Mouse (Mus musculus): ENCODE measurements around the gene Tnfrsf25. TPM values are rescaled to one million over a fixed set of nuclear protein-coding genes. Genes with fewer than 3 reads are reported as not detected.
A peak's percentile ranks its signal among the peaks of the same experiment; 100 is the strongest.

Tnfrsf25 gene
- polyA plus RNA-seq (2016; fragmentation: Nextera tagmentation; extraction: Ambion mirVana), result 0.80 and 1.2 TPM in 2 replicates

DNA sequence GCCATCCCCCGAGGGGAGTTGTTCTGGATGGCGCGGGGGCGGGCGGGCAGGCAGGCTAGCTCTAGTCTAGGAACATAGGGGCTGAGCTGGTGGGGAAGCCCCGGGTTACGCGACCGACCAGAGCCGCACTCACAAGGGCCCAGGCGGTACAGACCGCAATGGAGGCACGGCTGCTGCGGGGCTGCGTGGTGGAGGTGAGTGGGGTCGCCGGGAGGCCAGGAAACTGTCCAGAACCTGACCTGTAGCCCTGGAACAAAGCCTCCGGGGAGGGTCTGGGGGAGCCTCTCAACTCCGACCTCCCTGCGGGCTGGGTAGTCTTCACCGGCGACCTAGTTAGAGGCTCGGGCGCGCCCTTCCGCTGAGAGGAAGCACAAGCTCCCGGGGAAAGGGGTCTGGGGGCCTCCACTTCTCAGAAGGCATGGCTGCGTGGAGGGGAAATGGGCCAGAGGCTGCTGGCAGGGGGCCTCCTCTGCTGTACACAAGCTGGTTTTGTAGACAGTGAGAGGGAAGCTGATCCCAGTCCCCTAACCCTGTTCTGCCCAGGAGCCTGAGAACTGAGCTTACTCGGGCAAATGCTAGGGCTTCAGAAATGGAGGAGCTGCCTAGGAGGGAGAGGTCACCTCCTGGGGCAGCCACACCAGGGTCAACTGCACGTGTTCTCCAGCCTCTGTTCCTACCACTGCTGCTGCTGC, at the start of gene Tnfrsf25:
Gene Tnfrsf25, plus strand, starts transcription at position 14 of the 692 bp plus-strand sequence.
- Histone ChIP-seq H3K27me3 (replicated peaks) (peaks cover 78% of the 10 kb centered on the region), H3K9ac (no peak within 1 kb of the TSS), H3K27ac (no peak within 1 kb of the TSS), H3K36me3 (peaks cover 17% of the 10 kb centered on the region; the same call in 1 of the 2 replicates), H3K4me3 (peak within 1 kb of the TSS; percentile 13; the same call in 1 of the 2 replicates), H3K4me1 (peaks cover 29% of the 10 kb centered on the region), H3K9me3 (no peaks in the 10 kb centered on the region), H3K4me2 (replicated peaks) (peak within 1 kb of the TSS; percentile 24)
- WGBS, result 3% methylated on average over 30 of the region's 30 CpGs
- ATAC-seq (ENCODE audit: low FRiP score, low read depth), result no peak

GRCm38 (mm10) chr4:152067280-152067679, 48.5 kb upstream of the Tnfrsf25 start:
- H3K36me3 ChIP-seq, result no peaks in the 10 kb centered on the region; the same call in 1 of the 2 replicates
- no peak for ATAC-seq (ENCODE audit: low FRiP score, low read depth)
- H3K9me3 ChIP-seq, result no peaks in the 10 kb centered on the region
- H3K27me3 ChIP-seq (replicated peaks), result no peaks in the 10 kb centered on the region
- no peak overlapping the region for H3K4me2 ChIP-seq (replicated peaks)
- 0 out of 2 replicates have a peak, but pooled peaks cover under 1% of the 10 kb centered on the region for H3K4me1 ChIP-seq
- H3K9ac ChIP-seq, result no peak overlapping the region
- no peak overlapping the region for H3K4me3 ChIP-seq
- H3K27ac ChIP-seq, result no peak overlapping the region

DNA sequence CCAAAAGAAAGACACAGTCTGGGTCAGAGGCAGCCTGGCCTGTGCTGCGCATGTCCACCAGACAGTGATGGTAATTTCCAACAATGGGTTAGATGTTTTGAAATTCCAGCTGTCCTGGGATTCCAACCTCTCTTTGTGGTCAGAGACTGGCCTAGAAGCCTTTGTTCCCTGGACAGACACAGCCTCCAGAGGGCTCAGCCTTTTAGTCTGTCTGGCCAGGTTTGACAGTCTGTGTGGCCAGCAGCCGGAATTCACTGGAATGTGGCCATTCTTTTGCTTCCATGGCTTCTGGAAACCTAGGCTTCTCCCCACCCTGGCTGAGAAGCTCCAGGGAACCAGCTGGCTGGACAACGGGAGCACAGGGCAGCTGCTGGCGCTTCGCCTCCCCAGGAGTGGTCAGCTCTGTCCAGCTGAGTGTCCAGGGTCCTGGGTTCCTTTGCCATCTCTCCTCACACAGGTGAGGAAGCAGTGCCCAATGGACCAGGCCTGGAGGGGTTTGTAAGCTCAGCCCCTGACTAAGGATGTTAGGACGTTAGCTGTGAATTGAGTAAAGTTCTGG, 47.5 kb upstream of the Tnfrsf25 start:
- WGBS, result 75% methylated on average over 6 of the region's 6 CpGs
- H3K4me2 ChIP-seq (replicated peaks), result no peak overlapping the region
- no peak for ATAC-seq (ENCODE audit: low FRiP score, low read depth)
- 0 out of 2 replicates have a peak, but pooled peaks cover 4% of the 10 kb centered on the region for H3K4me1 ChIP-seq
- no peak overlapping the region for H3K4me3 ChIP-seq
- no peaks in the 10 kb centered on the region for H3K36me3 ChIP-seq
- no peaks in the 10 kb centered on the region for H3K9me3 ChIP-seq
- H3K27ac ChIP-seq, result no peak overlapping the region
- H3K27me3 ChIP-seq (replicated peaks), result no peaks in the 10 kb centered on the region
- no peak overlapping the region for H3K9ac ChIP-seq

DNA sequence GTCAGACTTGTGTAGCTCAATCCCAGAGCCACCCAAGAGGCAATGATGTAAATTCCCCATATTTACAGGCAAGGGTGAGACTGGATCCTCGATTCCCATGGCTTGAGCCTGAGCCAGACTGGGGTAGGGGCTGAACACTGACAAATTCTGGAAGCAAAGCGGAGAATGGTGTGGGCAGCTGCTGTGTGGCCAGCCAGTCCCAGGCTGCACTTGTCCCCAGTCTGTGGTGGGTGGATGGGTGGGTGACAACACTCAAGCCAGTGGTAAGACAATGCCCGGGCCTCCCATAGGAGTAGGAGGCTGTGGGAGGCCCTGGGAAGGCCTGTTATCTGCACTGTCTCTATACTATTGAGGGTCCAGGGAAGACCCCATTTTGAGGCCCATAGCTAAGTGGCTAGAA, 46.5 kb upstream of the Tnfrsf25 start:
- Histone ChIP-seq H3K4me3 (no peak overlapping the region), H3K4me1 (0 out of 2 replicates have a peak, but pooled peaks cover 4% of the 10 kb centered on the region), H3K9me3 (no peaks in the 10 kb centered on the region), H3K9ac (no peak overlapping the region), H3K27ac (no peak overlapping the region), H3K4me2 (replicated peaks) (no peak overlapping the region), H3K36me3 (no peaks in the 10 kb centered on the region), H3K27me3 (replicated peaks) (no peaks in the 10 kb centered on the region)
- ATAC-seq (ENCODE audit: low FRiP score, low read depth), result no peak
- 86% methylated on average over 3 of the region's 3 CpGs for WGBS

DNA sequence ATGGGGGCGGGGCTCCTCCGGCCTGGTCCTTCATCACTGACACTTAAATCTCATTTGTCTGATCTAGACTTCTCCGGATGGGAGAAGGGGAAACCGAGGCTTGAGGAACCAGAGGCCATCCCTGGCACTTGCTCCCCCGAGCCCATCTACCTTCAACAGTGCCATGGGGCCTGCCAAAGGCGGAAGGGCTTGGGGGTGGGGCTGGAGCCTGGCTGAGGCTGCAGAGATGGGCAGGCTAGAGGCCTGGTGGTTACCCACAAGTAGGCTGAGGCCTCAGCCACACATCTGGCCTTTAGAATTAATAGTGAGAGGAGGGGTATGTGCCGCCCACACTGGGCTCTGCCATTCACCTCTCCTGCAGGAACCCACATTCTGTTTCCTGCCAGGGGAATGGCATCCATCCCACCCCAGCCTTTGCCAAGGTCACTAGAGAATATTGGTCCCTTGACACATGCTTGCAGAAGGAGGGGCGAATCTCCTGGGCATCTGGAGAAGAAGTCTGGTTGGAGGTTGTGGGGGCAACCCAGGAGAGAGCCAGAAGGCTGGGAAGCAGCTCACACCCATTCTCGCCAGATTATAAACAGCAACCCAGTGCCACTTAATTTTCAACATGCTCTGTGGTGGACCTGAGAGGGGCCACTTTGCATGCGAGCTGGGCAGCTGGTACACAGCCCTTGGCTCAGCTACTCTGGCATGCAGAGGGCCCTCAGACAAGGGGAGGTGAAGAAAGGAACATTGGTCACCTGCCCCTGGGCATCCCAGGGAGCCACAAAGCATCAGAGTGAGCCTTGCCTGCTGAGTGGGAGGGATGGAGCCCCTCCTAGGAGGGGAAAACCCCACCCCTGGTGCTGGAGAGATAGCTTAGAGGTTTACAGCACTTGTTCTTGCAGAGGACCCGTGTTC, 45.0 kb upstream of the Tnfrsf25 start:
- Histone ChIP-seq H3K9ac (no peak overlapping the region), H3K27ac (no peak overlapping the region), H3K4me3 (no peak overlapping the region), H3K4me2 (replicated peaks) (no peak overlapping the region), H3K4me1 (0 out of 2 replicates have a peak, but pooled peaks cover 4% of the 10 kb centered on the region), H3K9me3 (no peaks in the 10 kb centered on the region), H3K36me3 (no peaks in the 10 kb centered on the region), H3K27me3 (replicated peaks) (no peaks in the 10 kb centered on the region)
- no peak for ATAC-seq (ENCODE audit: low FRiP score, low read depth)
- 78% methylated on average over 11 of the region's 11 CpGs for WGBS

DNA sequence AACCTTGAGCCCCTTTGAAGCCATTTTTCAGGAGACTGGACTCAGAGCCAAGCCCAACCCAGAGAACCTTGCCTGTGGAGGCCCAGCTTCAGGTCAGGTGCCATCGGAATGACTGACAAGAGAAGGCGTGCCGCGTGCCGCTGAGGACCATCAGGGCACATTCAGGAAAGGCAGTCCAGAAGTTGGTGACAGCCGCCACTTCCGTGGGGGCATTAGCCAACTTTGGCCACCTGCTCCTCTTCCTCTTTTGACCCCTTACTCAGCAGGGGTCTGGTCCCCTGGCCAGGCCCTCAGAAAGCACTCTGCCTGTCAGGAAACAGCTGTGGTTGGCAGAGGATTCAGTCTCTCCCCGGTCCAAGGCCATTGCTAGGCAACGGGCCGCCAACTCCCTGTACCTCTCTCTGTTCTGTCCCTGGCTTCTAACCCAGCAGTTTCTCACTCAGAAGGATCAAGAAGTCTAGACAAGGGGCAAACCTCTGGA, 43.6 kb upstream of the Tnfrsf25 start, which contains the start of gene Plekhg5:
Gene Plekhg5, plus strand, starts transcription at position 378 of the 481 bp plus-strand sequence.
- 69% methylated on average over 10 of the region's 10 CpGs for WGBS
- Histone ChIP-seq H3K4me1 (0 out of 2 replicates have a peak, but pooled peaks cover 4% of the 10 kb centered on the region), H3K4me3 (no peak within 1 kb of the TSS), H3K36me3 (no peaks in the 10 kb centered on the region), H3K9ac (no peak within 1 kb of the TSS), H3K27ac (no peak within 1 kb of the TSS), H3K9me3 (no peaks in the 10 kb centered on the region), H3K27me3 (replicated peaks) (no peaks in the 10 kb centered on the region), H3K4me2 (replicated peaks) (no peak within 1 kb of the TSS)
- ATAC-seq (ENCODE audit: low FRiP score, low read depth), result no peak

DNA sequence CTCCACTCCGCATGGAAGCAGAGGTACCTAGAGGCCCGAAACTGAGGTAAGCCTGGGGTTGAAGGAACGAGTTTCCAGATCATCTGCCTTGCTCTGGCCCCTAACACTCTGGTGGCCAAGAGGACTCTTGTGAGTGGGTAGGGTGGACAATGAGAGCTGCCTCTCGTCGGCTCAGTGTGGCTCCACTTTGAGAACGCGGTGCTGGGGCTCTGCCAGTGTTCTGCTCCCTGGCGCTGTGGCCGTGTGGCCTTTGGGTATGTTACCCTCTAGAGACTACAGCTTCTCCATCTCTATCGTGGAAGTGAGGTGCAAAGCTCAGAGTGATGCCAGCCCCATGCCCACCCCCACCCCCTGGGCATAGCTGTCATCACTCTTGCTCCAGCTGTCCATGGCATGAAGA, 43.1 kb upstream of the Tnfrsf25 start:
- no peak overlapping the region for H3K27ac ChIP-seq
- no peak for ATAC-seq (ENCODE audit: low FRiP score, low read depth)
- no peaks in the 10 kb centered on the region for H3K36me3 ChIP-seq
- no peaks in the 10 kb centered on the region for H3K9me3 ChIP-seq
- no peak overlapping the region for H3K9ac ChIP-seq
- H3K27me3 ChIP-seq (replicated peaks), result no peaks in the 10 kb centered on the region
- no peak overlapping the region for H3K4me2 ChIP-seq (replicated peaks)
- H3K4me1 ChIP-seq, result 0 out of 2 replicates have a peak, but pooled peaks cover 4% of the 10 kb centered on the region
- H3K4me3 ChIP-seq, result no peak overlapping the region
- 79% methylated on average over 10 of the region's 10 CpGs for WGBS

- 0 out of 2 replicates have a peak, but pooled peaks cover 4% of the 10 kb centered on the region for H3K4me1 ChIP-seq
- no peaks in the 10 kb centered on the region for H3K36me3 ChIP-seq
- H3K9ac ChIP-seq, result no peak overlapping the region
- H3K9me3 ChIP-seq, result no peaks in the 10 kb centered on the region
- no peak for ATAC-seq (ENCODE audit: low FRiP score, low read depth)
- H3K27me3 ChIP-seq (replicated peaks), result no peaks in the 10 kb centered on the region
- no peak overlapping the region for H3K27ac ChIP-seq
- no peak overlapping the region for H3K4me2 ChIP-seq (replicated peaks)
- 87% methylated on average over 6 of the region's 6 CpGs for WGBS
- H3K4me3 ChIP-seq, result no peak overlapping the region
These were observed 42.0 kb upstream of the Tnfrsf25 start for GRCm38 (mm10) chr4:152073715-152074114.

DNA sequence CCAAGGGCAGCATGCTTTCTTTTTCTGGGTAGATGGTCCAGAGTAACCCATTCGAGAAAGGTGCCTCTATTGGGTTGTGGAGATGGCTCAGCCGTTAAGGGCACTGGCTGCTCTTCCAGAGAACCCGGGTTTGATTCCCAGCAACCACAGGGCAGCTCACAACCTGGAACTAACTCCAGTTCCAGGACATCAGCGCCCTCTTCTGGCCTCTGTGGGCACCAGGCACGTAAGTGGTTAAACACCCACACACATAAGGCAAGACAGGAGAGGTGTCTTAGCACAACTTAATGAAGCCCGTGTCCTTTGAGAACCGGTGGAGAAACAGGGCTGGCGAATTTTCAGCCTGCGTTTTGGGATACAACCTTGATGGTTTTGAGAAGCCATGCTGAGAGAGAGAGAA, 41.2 kb upstream of the Tnfrsf25 start:
- 0 out of 2 replicates have a peak, but pooled peaks cover 4% of the 10 kb centered on the region for H3K4me1 ChIP-seq
- no peak for ATAC-seq (ENCODE audit: low FRiP score, low read depth)

GRCm38 (mm10) chr4:152077191-152077590, 38.5 kb upstream of the Tnfrsf25 start:
- H3K9ac ChIP-seq, result no peak overlapping the region
- no peak overlapping the region for H3K4me3 ChIP-seq
- H3K4me1 ChIP-seq, result 0 out of 2 replicates have a peak, but pooled peaks cover 4% of the 10 kb centered on the region
- no peaks in the 10 kb centered on the region for H3K27me3 ChIP-seq (replicated peaks)
- H3K9me3 ChIP-seq, result no peaks in the 10 kb centered on the region
- H3K36me3 ChIP-seq, result no peaks in the 10 kb centered on the region
- no peak overlapping the region for H3K27ac ChIP-seq
- WGBS, result 93% methylated on average over 9 of the region's 9 CpGs
- ATAC-seq (ENCODE audit: low FRiP score, low read depth), result no peak
- no peak overlapping the region for H3K4me2 ChIP-seq (replicated peaks)

More for the DNA sequence above, 41.2 kb upstream of the Tnfrsf25 start:
- Histone ChIP-seq H3K9ac (no peak overlapping the region), H3K4me2 (replicated peaks) (no peak overlapping the region), H3K4me3 (no peak overlapping the region), H3K9me3 (no peaks in the 10 kb centered on the region), H3K27me3 (replicated peaks) (no peaks in the 10 kb centered on the region), H3K36me3 (no peaks in the 10 kb centered on the region), H3K27ac (no peak overlapping the region)
- 81% methylated on average over 9 of the region's 9 CpGs for WGBS

DNA sequence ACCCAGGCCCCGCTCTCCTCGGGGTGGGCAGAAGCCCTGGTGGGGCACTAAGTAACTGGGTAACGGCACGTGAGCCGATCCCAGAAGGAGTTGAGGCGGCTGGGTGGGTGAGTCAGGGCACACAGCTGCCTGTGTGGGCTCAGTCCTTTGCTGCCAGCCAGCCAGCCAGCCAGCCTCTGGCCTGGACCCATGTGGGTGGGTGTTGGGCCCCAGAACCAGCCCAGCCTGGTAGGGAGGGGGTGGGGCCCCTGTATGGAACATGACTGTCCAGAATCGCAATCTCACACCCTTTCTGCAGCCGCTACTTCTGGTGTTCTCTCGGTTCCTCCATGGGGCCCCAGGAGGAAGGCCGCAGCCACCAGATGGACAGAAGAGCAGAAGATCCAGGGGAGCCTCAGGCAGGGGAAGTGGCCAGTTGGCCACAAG, 37.6 kb upstream of the Tnfrsf25 start:
- Histone ChIP-seq H3K9ac (no peak overlapping the region), H3K4me2 (replicated peaks) (no peak overlapping the region), H3K27me3 (replicated peaks) (no peaks in the 10 kb centered on the region), H3K4me3 (no peak overlapping the region), H3K4me1 (no peaks in the 10 kb centered on the region), H3K36me3 (no peaks in the 10 kb centered on the region), H3K27ac (no peak overlapping the region), H3K9me3 (no peaks in the 10 kb centered on the region)
- no peak for ATAC-seq (ENCODE audit: low FRiP score, low read depth)
- 94% methylated on average over 10 of the region's 10 CpGs for WGBS

- no peaks in the 10 kb centered on the region for H3K36me3 ChIP-seq
- H3K4me3 ChIP-seq, result no peak overlapping the region
- H3K4me2 ChIP-seq (replicated peaks), result no peak overlapping the region
- no peak for ATAC-seq (ENCODE audit: low FRiP score, low read depth)
- no peaks in the 10 kb centered on the region; the same call in 1 of the 2 replicates for H3K27me3 ChIP-seq (replicated peaks)
- no peak overlapping the region for H3K9ac ChIP-seq
- H3K9me3 ChIP-seq, result no peaks in the 10 kb centered on the region
- H3K27ac ChIP-seq, result no peak overlapping the region
- WGBS, result 96% methylated on average over 3 of the region's 3 CpGs
- no peaks in the 10 kb centered on the region for H3K4me1 ChIP-seq
These were observed 36.5 kb upstream of the Tnfrsf25 start for GRCm38 (mm10) chr4:152079261-152079660.

Measured in neural tube, embryonic 12.5 days (tissue).